In the genomic region with DNA sequence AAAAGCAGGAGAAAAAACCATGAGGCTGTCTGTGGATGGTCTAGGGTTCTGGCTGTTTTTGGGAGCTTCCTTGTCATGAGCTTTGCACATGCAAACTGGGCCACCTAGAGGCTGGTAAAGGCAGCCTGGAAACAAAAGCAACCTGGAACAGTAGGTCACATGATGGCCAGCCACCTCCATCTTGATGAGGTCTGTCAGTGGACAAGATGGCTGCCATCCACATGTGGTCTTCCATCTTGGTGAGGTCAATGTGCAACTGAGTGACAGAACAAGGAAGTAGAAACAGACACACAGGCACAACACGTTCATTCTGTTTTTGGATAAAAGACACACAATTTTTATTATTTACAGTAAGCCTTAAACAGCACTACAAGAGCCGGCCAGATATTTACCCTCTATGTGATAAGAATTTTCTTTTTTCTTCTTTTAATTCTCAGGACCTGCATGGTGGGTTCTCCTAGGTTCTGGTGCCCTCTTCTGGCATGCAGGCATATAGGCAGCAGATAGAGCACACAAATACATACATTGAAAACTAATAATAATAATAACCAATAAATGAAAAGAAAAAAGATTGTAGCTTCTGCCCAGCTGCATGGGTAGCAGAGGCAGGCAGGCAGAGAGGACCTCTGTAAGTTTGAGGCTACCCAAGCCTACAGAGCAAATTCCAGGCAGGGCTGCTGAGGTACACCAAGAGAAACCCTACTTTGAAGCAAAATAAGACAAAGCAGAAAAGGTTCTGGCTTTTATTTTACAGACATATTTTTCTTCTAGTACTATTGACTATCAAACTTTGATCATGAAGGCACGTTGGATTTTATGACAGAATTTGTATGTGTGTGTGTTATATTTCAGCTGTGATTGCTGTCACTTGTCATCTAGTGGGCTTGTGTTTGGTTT, we compare ENCODE assay signal across 8 mouse cellular contexts. TPM values are rescaled to one million over a fixed set of nuclear protein-coding genes. Genes with fewer than 3 reads are reported as not detected.
DNase-seq lines count a peak whose midpoint lies in the region; ATAC-seq and TF ChIP-seq lines count a peak whose summit lies in the region.

No protein-coding gene starts in this region.

- H3K4me3 ChIP-seq in intestine, postnatal 0 days (ENCODE audit: low read depth, low read length), result no peak overlapping the region
- no peak overlapping the region for H3K4me3 ChIP-seq in midbrain, embryonic 13.5 days (replicated peaks)

- peak; percentile 71 for TF ChIP-seq CTCF in intestine, postnatal 0 days (IDR thresholded peaks at IDR 0.05; ENCODE audit: low read depth)

- H3K27me3 ChIP-seq in intestine, postnatal 0 days (replicated peaks; ENCODE audit: control insufficient read depth, insufficient read depth, low read length), result no peaks in the 10 kb centered on the region
- H3K27me3 ChIP-seq in midbrain, embryonic 13.5 days, result no peaks in the 10 kb centered on the region

- peak; percentile 46 for ATAC-seq in intestine, postnatal 0 days
- ATAC-seq in midbrain, embryonic 13.5 days, result peak; percentile 47

- H3K4me2 ChIP-seq in intestine, postnatal 0 days (replicated peaks; ENCODE audit: low read depth), result no peak overlapping the region
- no peak overlapping the region for H3K4me2 ChIP-seq in midbrain, embryonic 13.5 days (replicated peaks)

- H3K36me3 ChIP-seq in intestine, postnatal 0 days (ENCODE audit: control insufficient read depth, insufficient read depth), result no peaks in the 10 kb centered on the region
- no peaks in the 10 kb centered on the region for H3K36me3 ChIP-seq in midbrain, embryonic 13.5 days

- 14% methylated on average over 3 of the region's 3 CpGs for WGBS in intestine, postnatal 0 days
- 27% methylated on average over 3 of the region's 3 CpGs for WGBS in midbrain, embryonic 13.5 days

- no peaks in the 10 kb centered on the region for H3K9me3 ChIP-seq in intestine, postnatal 0 days (ENCODE audit: control insufficient read depth)
- no peaks in the 10 kb centered on the region for H3K9me3 ChIP-seq in midbrain, embryonic 13.5 days

- no peak overlapping the region for H3K9ac ChIP-seq in intestine, postnatal 0 days (ENCODE audit: low read depth, low read length)
- H3K9ac ChIP-seq in midbrain, embryonic 13.5 days (replicated peaks), result no peak overlapping the region

- DNase-seq in gastrocnemius, adult 18-20 months (ENCODE audit: low spot score), result peak; percentile 19
- no peak for DNase-seq in gastrocnemius, adult 8-10 months (ENCODE audit: low spot score in 2 of 2)
- DNase-seq in cerebellum, postnatal 10 days, result peak; percentile 79 to 81
- peak; percentile 41 for DNase-seq in gastrocnemius, postnatal 14 days
- peak; percentile 75 for DNase-seq in left cerebral cortex, postnatal 4 days
- DNase-seq in spleen, adult 18-20 months, result peak; percentile 64 to 75

- H3K27ac ChIP-seq in intestine, postnatal 0 days (ENCODE audit: low read depth, low read length), result no peak overlapping the region
- no peak overlapping the region for H3K27ac ChIP-seq in midbrain, embryonic 13.5 days

- no peaks in the 10 kb centered on the region; the same call in 1 of the 2 replicates for H3K4me1 ChIP-seq in intestine, postnatal 0 days (replicated peaks; ENCODE audit: control insufficient read depth, insufficient read depth, low read length)
- H3K4me1 ChIP-seq in midbrain, embryonic 13.5 days (replicated peaks), result no peaks in the 10 kb centered on the region; the same call in 1 of the 2 replicates

- intact Hi-C loops in gastrocnemius, postnatal 14 days (cut with DNase I; ENCODE audit: low total_unique reads), result no loop called here
- intact Hi-C loops in left cerebral cortex, postnatal 4 days (cut with DNase I), result loop anchor here (2.0 kb wide), 1 partner anchor 67 kb away; no protein-coding TSS in a partner anchor

RNA-seq across cellular contexts. Expression of gene Gm21060, which starts 31.3 kb away (rescaled TPM):
- not detected for total RNA-seq in gastrocnemius, adult 18-20 months (2021)
- not detected for total RNA-seq in gastrocnemius, adult 8-10 months (2022)
- not detected for total RNA-seq in gastrocnemius, postnatal 14 days (2021)
- not detected in 2 replicates for polyA plus RNA-seq in intestine, postnatal 0 days (2015; fragmentation: Nextera tagmentation; extraction: Ambion mirVana)
- total RNA-seq in left cerebral cortex, postnatal 4 days (2021), result not detected
- not detected in 2 replicates for polyA plus RNA-seq in midbrain, embryonic 13.5 days (2015; fragmentation: Nextera tagmentation; extraction: Ambion mirVana)

RNA-seq across cellular contexts. Expression of gene Csf2ra, which starts 37.4 kb away (rescaled TPM):
- 1 to 10 TPM in 1 of 2 experiments, under 1 TPM in 1; 0.84 to 1.5 TPM for total RNA-seq in gastrocnemius, adult 18-20 months (2021)
- total RNA-seq in gastrocnemius, adult 8-10 months (2022), result 1 to 10 TPM; 1.1 to 2.2 (median 1.4) TPM
- total RNA-seq in gastrocnemius, postnatal 14 days (2021), result 1 to 10 TPM; 2.0 to 2.6 TPM
- 13.2 and 21.9 TPM in 2 replicates for polyA plus RNA-seq in intestine, postnatal 0 days (2015; fragmentation: Nextera tagmentation; extraction: Ambion mirVana)
- total RNA-seq in left cerebral cortex, postnatal 4 days (2021), result 10 to 100 TPM; 55.5 to 58.7 TPM
- polyA plus RNA-seq in midbrain, embryonic 13.5 days (2015; fragmentation: Nextera tagmentation; extraction: Ambion mirVana), result 38.3 and 41.5 TPM in 2 replicates

Comparison
In these comparisons a context has a peak if more than half of its experiments do, and no peak if none do; other contexts are left out.
1. DNase-seq: peak in gastrocnemius, adult 18-20 months (single experiment), cerebellum, postnatal 10 days (2 of 2), gastrocnemius, postnatal 14 days (single experiment), left cerebral cortex, postnatal 4 days (single experiment) and spleen, adult 18-20 months (2 of 2); none in gastrocnemius, adult 8-10 months (0 of 2).
2. RNA of gene Csf2ra, which starts 37.4 kb away (total RNA-seq): 55.5 to 58.7 TPM in left cerebral cortex, postnatal 4 days; 2.0 to 2.6 TPM in gastrocnemius, postnatal 14 days, 0.84 to 1.5 TPM in gastrocnemius, adult 18-20 months and 1.1 to 2.2 TPM in gastrocnemius, adult 8-10 months; every median in the first group is over 10 times any median in the second.